Mouse (Mus musculus) heart, embryonic 14.5 days (tissue): ENCODE results near the gene Shf. TPM values are rescaled to one million over a fixed set of nuclear protein-coding genes. Genes with fewer than 3 reads are reported as not detected.

Experiments used
- ATAC-seq: fragments of 200-750 bp; cut with Nextera tagmentation; 2 replicates; pipeline ENCODE4 v1.8.0; 2017; ENCODE audit warnings: low read depth, moderate TSS enrichment; ENCODE audit not compliant: insufficient number of reproducible peaks, insufficient read depth, low FRiP score
- H3K27ac ChIP-seq, 2 experiments: fragments of 200-500 bp in 1 of 2; fragments of 300-500 bp in 1 of 2; sonication (generic) in 1 of 2; replicated peaks in 1 of 2; 2 replicates each; pipeline ENCODE4 v1.5.1; 2012 to 2014; ENCODE audit warnings: low read depth in 2 of 2, low read length in 2 of 2, control low read depth in 1 of 2, mild to moderate bottlenecking in 1 of 2, mixed read lengths in 1 of 2; ENCODE audit not compliant: control insufficient read depth in 1 of 2, insufficient read depth in 1 of 2
- H3K27me3 ChIP-seq: fragments of 300-500 bp; sonication (generic); 2 replicates; pipeline ENCODE4 v1.6.1; 2014; ENCODE audit warnings: mild to moderate bottlenecking, low read length, control low read depth; ENCODE audit not compliant: control insufficient read depth, insufficient read depth
- H3K36me3 ChIP-seq: fragments of 300-500 bp; sonication (generic); 2 replicates; pipeline ENCODE4 v1.6.1; 2014; ENCODE audit warnings: mild to moderate bottlenecking, control low read depth, low read length, mixed read lengths; ENCODE audit not compliant: control insufficient read depth, insufficient read depth
- H3K4me1 ChIP-seq, 2 experiments: fragments of 200-500 bp in 1 of 2; fragments of 300-500 bp in 1 of 2; sonication (generic) in 1 of 2; 2 replicates each; pipeline ENCODE4 v1.6.1; 2012 to 2014; ENCODE audit warnings: low read length in 2 of 2, control low read depth in 1 of 2, mixed read lengths in 1 of 2; ENCODE audit not compliant: control insufficient read depth in 2 of 2, insufficient read depth in 2 of 2
- H3K4me2 ChIP-seq: fragments of 300-500 bp; sonication (generic); 2 replicates; pipeline ENCODE4 v1.6.1; 2014; ENCODE audit warnings: mild to moderate bottlenecking, low read length
- H3K4me3 ChIP-seq, 2 experiments: fragments of 200-500 bp in 1 of 2; fragments of 300-500 bp in 1 of 2; sonication (generic) in 1 of 2; 2 replicates each; pipeline ENCODE4 v1.5.1; 2012 to 2014; ENCODE audit warnings: low read length in 2 of 2, mild to moderate bottlenecking in 2 of 2, control low read depth in 1 of 2, low read depth in 1 of 2, moderate library complexity in 1 of 2; ENCODE audit not compliant: control insufficient read depth in 1 of 2, insufficient read depth in 1 of 2
- H3K9ac ChIP-seq: fragments of 300-500 bp; sonication (generic); 2 replicates; pipeline ENCODE4 v1.6.1; 2014; ENCODE audit warnings: mild to moderate bottlenecking, low read length
- H3K9me3 ChIP-seq: fragments of 300-500 bp; sonication (generic); 2 replicates; pipeline ENCODE4 v1.6.1; 2016; ENCODE audit warnings: low read length, control low read depth; ENCODE audit not compliant: control insufficient read depth
- WGBS: fragments of 180-500 bp; shearing (Covaris S2); extraction: QIAGEN DNeasy Blood & Tissue Kit; methylation state at CpG from one replicate; pipeline ENCODE4 v1.1.7; 2014; 5-methylcytosine and 5-hydroxymethylcytosine counted together
- polyA plus RNA-seq: library from polyadenylated mRNA; unstranded; fragments of >200 nt; fragmentation: Nextera tagmentation; extraction: Ambion mirVana; gene quantifications from 2 replicates; pipeline ENCODE4 v1.2.1, GENCODE M21; 2014

The Shf gene
- polyA plus RNA-seq, 1 experiment from 2014 or later, result 3.6 TPM

GRCm38 (mm10) chr2:122309647-122310046, 59.3 kb downstream of the Shf start:
- Histone ChIP-seq H3K9me3 (no peaks in the 10 kb centered on the region), H3K27me3 (peaks cover 93% of the 10 kb centered on the region), H3K27ac (no peak overlapping the region), H3K4me1 (peaks cover 7 to 11% of the 10 kb centered on the region in 2 experiments; a peak in 3 of 4 replicates), H3K4me2 (no peak overlapping the region), H3K4me3 (no peak overlapping the region), H3K36me3 (no peaks in the 10 kb centered on the region), H3K9ac (no peak overlapping the region)
- WGBS, result 40% methylated on average over 3 of the region's 3 CpGs
- no peak for ATAC-seq

GRCm38 (mm10) chr2:122306184-122306583, 62.8 kb downstream of the Shf start:
- Histone ChIP-seq H3K36me3 (no peaks in the 10 kb centered on the region), H3K9me3 (no peaks in the 10 kb centered on the region), H3K9ac (no peak overlapping the region), H3K4me2 (no peak overlapping the region), H3K4me3 (no peak overlapping the region), H3K27ac (no peak overlapping the region), H3K4me1 (peaks cover 4 to 12% of the 10 kb centered on the region in 2 experiments; a peak in 3 of 4 replicates), H3K27me3 (peaks cover 93% of the 10 kb centered on the region)
- WGBS, result 47% methylated on average over 4 of the region's 4 CpGs
- no peak for ATAC-seq

- no peaks in the 10 kb centered on the region for H3K9me3 ChIP-seq
- peaks cover 93% of the 10 kb centered on the region for H3K27me3 ChIP-seq
- H3K36me3 ChIP-seq, result no peaks in the 10 kb centered on the region
- H3K4me1 ChIP-seq, result peaks cover 4 to 15% of the 10 kb centered on the region in 2 experiments; a peak in 3 of 4 replicates
- ATAC-seq, result no peak
- no peak overlapping the region for H3K27ac ChIP-seq
- H3K4me2 ChIP-seq, result no peak overlapping the region
- no peak overlapping the region for H3K4me3 ChIP-seq
- whole genome bisulfite sequencing, result 79% methylated on average over 16 of the region's 16 CpGs
- H3K9ac ChIP-seq, result no peak overlapping the region
Measured at GRCm38 (mm10) chr2:122305097-122305892, 63.7 kb downstream of the Shf start.

- Histone ChIP-seq H3K36me3 (no peaks in the 10 kb centered on the region), H3K4me2 (no peak overlapping the region), H3K27me3 (peaks cover 95% of the 10 kb centered on the region), H3K9ac (no peak overlapping the region), H3K4me1 (peaks cover 4 to 20% of the 10 kb centered on the region in 2 experiments; a peak in 3 of 4 replicates), H3K27ac (no peak overlapping the region), H3K9me3 (no peaks in the 10 kb centered on the region), H3K4me3 (no peak overlapping the region)
- 82% methylated on average over 6 of the region's 6 CpGs for WGBS
- no peak for ATAC-seq
Measured at GRCm38 (mm10) chr2:122304544-122304943, 64.4 kb downstream of the Shf start.

- Histone ChIP-seq H3K9me3 (no peaks in the 10 kb centered on the region), H3K36me3 (no peaks in the 10 kb centered on the region), H3K4me1 (peaks cover 11 to 34% of the 10 kb centered on the region in 2 experiments; a peak in 3 of 4 replicates), H3K27ac (no peak overlapping the region), H3K4me3 (no peak overlapping the region), H3K4me2 (no peak overlapping the region), H3K9ac (no peak overlapping the region), H3K27me3 (peaks cover 98% of the 10 kb centered on the region)
- ATAC-seq, result no peak
- WGBS, result 9% methylated on average over 9 of the region's 9 CpGs
Measured at GRCm38 (mm10) chr2:122302574-122303241, 66.3 kb downstream of the Shf start.

- Histone ChIP-seq H3K9me3 (no peaks in the 10 kb centered on the region), H3K4me1 (peaks cover 11 to 38% of the 10 kb centered on the region in 2 experiments; a peak in 3 of 4 replicates), H3K36me3 (no peaks in the 10 kb centered on the region), H3K4me2 (peak overlapping the region; percentile 75), H3K9ac (peak overlapping the region; percentile 16; the same call in 1 of the 2 replicates), H3K4me3 (peak overlapping the region; percentile 25 to 39), H3K27ac (no peak overlapping the region), H3K27me3 (peaks cover 98% of the 10 kb centered on the region)
- 11% methylated on average over 23 of the region's 23 CpGs for WGBS
- no peak for ATAC-seq
Measured at GRCm38 (mm10) chr2:122301921-122302573, 66.9 kb downstream of the Shf start.

- no peak overlapping the region for H3K27ac ChIP-seq
- H3K27me3 ChIP-seq, result peaks cover 95% of the 10 kb centered on the region
- WGBS, result 2% methylated on average over 44 of the region's 48 CpGs
- H3K4me1 ChIP-seq, result peaks cover 11 to 41% of the 10 kb centered on the region in 2 experiments; a peak in 3 of 4 replicates
- H3K4me2 ChIP-seq, result peak overlapping the region; percentile 75
- no peaks in the 10 kb centered on the region for H3K9me3 ChIP-seq
- no peaks in the 10 kb centered on the region for H3K36me3 ChIP-seq
- no peak; the same call in 1 of the 2 replicates for ATAC-seq
- H3K4me3 ChIP-seq, result peak overlapping the region; percentile 25 to 39
- peak overlapping the region; percentile 16; the same call in 1 of the 2 replicates for H3K9ac ChIP-seq
Measured at GRCm38 (mm10) chr2:122301081-122301920, 67.7 kb downstream of the Shf start.
